Mouse (Mus musculus) right cerebral cortex, adult 18-20 months (tissue): ENCODE data around the gene Nprl2.
"Not testable (repeated sequence)": the region's sequence is repeated elsewhere in the genome, so short reads cannot be mapped to it uniquely, and the experiment has no call there.

ENCODE experiments used
- DNase-seq: peaks from one replicate; pipeline ENCODE4 v3.0.0; 2022; ENCODE audit warnings: mixed read lengths

Nprl2 gene

GRCm38 (mm10) chr9:107553541-107554318 lies 11.7 kb downstream of the Nprl2 start:
- no peak for DNase-seq

GRCm38 (mm10) chr9:107554319-107554825 lies 12.3 kb downstream of the Nprl2 start:
- peak; percentile 96 for DNase-seq

GRCm38 (mm10) chr9:107555031-107555457 lies 13.0 kb downstream of the Nprl2 start:
- no peak for DNase-seq

GRCm38 (mm10) chr9:107555701-107556100 lies 13.7 kb downstream of the Nprl2 start:
- DNase-seq = no peak

- no peak for DNase-seq
Observed at GRCm38 (mm10) chr9:107556346-107556745, 14.3 kb downstream of the Nprl2 start.

- DNase-seq = peak; percentile 98
Observed at GRCm38 (mm10) chr9:107563029-107563581, 21.1 kb downstream of the Nprl2 start, which contains the start of gene Tusc2. TSS of gene Tusc2 (plus strand) at chr9:107563255.

- not testable (repeated sequence) for DNase-seq
Observed at GRCm38 (mm10) chr9:107565556-107565955, 23.5 kb downstream of the Nprl2 start.

GRCm38 (mm10) chr9:107566041-107566709 lies 24.1 kb downstream of the Nprl2 start:
- DNase-seq = peak; percentile 48

- no peak for DNase-seq
Observed at GRCm38 (mm10) chr9:107566855-107567254, 24.8 kb downstream of the Nprl2 start.

GRCm38 (mm10) chr9:107567702-107568319 lies 25.8 kb downstream of the Nprl2 start, which contains the start of gene Hyal2:
TSS of gene Hyal2 (plus strand) at chr9:107567945.
- no peak for DNase-seq

- DNase-seq = peak; percentile 77
Observed at GRCm38 (mm10) chr9:107568331-107569261, 26.6 kb downstream of the Nprl2 start.

GRCm38 (mm10) chr9:107569270-107569669 lies 27.2 kb downstream of the Nprl2 start:
- no peak for DNase-seq

GRCm38 (mm10) chr9:107570016-107570415 lies 28.0 kb downstream of the Nprl2 start:
- no peak for DNase-seq

- no peak for DNase-seq
Observed at GRCm38 (mm10) chr9:107570845-107571244, 28.8 kb downstream of the Nprl2 start.

GRCm38 (mm10) chr9:107571534-107572326 lies 29.7 kb downstream of the Nprl2 start:
- DNase-seq = no peak

- no peak for DNase-seq
Observed at GRCm38 (mm10) chr9:107572327-107572662, 30.3 kb downstream of the Nprl2 start.

- not testable (repeated sequence) for DNase-seq
Observed at GRCm38 (mm10) chr9:107573774-107574173, 31.7 kb downstream of the Nprl2 start.

GRCm38 (mm10) chr9:107575579-107576356 lies 33.7 kb downstream of the Nprl2 start:
- no peak for DNase-seq

- DNase-seq = no peak
Observed at GRCm38 (mm10) chr9:107576357-107577107, 34.5 kb downstream of the Nprl2 start, which contains the start of gene Hyal1. TSS of gene Hyal1 (plus strand) at chr9:107576927.
